Mouse (Mus musculus) testis, adult 2 months (tissue): ENCODE measurements at regions not wholly inside any gene's neighbourhood (a gene's known extent, or its start where the extent isn't known, plus 50 kb on each side); places are given as distances from the start of the nearest gene placed in this dataset.

Source experiments
- H3K27ac ChIP-seq: fragments of 200-500 bp; 2 replicates; pipeline ENCODE4 v1.5.1; 2012; ENCODE audit warnings: low read depth, low read length; ENCODE audit not compliant: control insufficient read depth, insufficient read depth
- H3K27me3 ChIP-seq: fragments of 200-500 bp; 2 replicates; pipeline ENCODE4 v1.6.1; 2012; ENCODE audit warnings: mild to moderate bottlenecking, low read length, moderate library complexity; ENCODE audit not compliant: control insufficient read depth, insufficient read depth
- H3K36me3 ChIP-seq: fragments of 200-500 bp; 2 replicates; pipeline ENCODE4 v1.6.1; 2012; ENCODE audit warnings: mild to moderate bottlenecking, low read length; ENCODE audit not compliant: control insufficient read depth, insufficient read depth
- H3K4me1 ChIP-seq: fragments of 200-500 bp; 2 replicates; pipeline ENCODE4 v1.6.1; 2012; ENCODE audit warnings: low read length; ENCODE audit not compliant: control insufficient read depth, insufficient read depth
- H3K4me3 ChIP-seq: fragments of 200-500 bp; 2 replicates; pipeline ENCODE4 v1.5.1; 2012; ENCODE audit warnings: low read depth, mild to moderate bottlenecking, low read length, moderate library complexity, mixed read lengths; ENCODE audit not compliant: control insufficient read depth
- CTCF ChIP-seq: fragments of 200-500 bp; IDR thresholded peaks from 2 replicates; pipeline ENCODE4 v1.5.1; 2012; ENCODE audit warnings: low read depth, mild to moderate bottlenecking, inconsistent platforms, low read length, moderate library complexity; ENCODE audit not compliant: control insufficient read depth, insufficient read depth, insufficient replicate concordance
- POLR2A ChIP-seq: fragments of 200-500 bp; IDR thresholded peaks from 2 replicates; pipeline ENCODE4 v1.6.1; 2012; ENCODE audit warnings: low read depth, mild to moderate bottlenecking, inconsistent platforms, low read length, moderate library complexity; ENCODE audit not compliant: control insufficient read depth

GRCm38 (mm10) chr3:52830101-52830500 lies 186.9 kb downstream of the Cog6 start:
- H3K27me3 ChIP-seq, result no peaks in the 10 kb centered on the region
- TF ChIP-seq CTCF (no peak), POLR2A (no peak)
- H3K27ac ChIP-seq, result no peak overlapping the region
- no peaks in the 10 kb centered on the region for H3K4me1 ChIP-seq
- no peak overlapping the region for H3K4me3 ChIP-seq
- no peaks in the 10 kb centered on the region for H3K36me3 ChIP-seq

GRCm38 (mm10) chr3:52829069-52829468 lies 188.0 kb downstream of the Cog6 start:
- no peaks in the 10 kb centered on the region for H3K27me3 ChIP-seq
- H3K4me1 ChIP-seq, result no peaks in the 10 kb centered on the region
- no peaks in the 10 kb centered on the region for H3K36me3 ChIP-seq
- no peak for TF ChIP-seq CTCF
- no peak overlapping the region for H3K27ac ChIP-seq
- no peak overlapping the region for H3K4me3 ChIP-seq

- H3K36me3 ChIP-seq, result no peaks in the 10 kb centered on the region
- TF ChIP-seq CTCF (no peak), POLR2A (no peak)
- no peak overlapping the region for H3K4me3 ChIP-seq
- H3K27me3 ChIP-seq, result no peaks in the 10 kb centered on the region
- no peaks in the 10 kb centered on the region for H3K4me1 ChIP-seq
- no peak overlapping the region for H3K27ac ChIP-seq
Measured at GRCm38 (mm10) chr3:52828473-52828872, 188.6 kb downstream of the Cog6 start.

GRCm38 (mm10) chr3:52822848-52823247 lies 194.2 kb downstream of the Cog6 start:
- Histone ChIP-seq H3K4me1 (no peaks in the 10 kb centered on the region), H3K4me3 (no peak overlapping the region), H3K36me3 (no peaks in the 10 kb centered on the region), H3K27me3 (no peaks in the 10 kb centered on the region), H3K27ac (no peak overlapping the region)
- TF ChIP-seq POLR2A (no peak), CTCF (no peak)

GRCm38 (mm10) chr3:52821450-52821849 lies 195.6 kb downstream of the Cog6 start:
- Histone ChIP-seq H3K36me3 (no peaks in the 10 kb centered on the region), H3K27ac (no peak overlapping the region), H3K27me3 (no peaks in the 10 kb centered on the region), H3K4me1 (no peaks in the 10 kb centered on the region), H3K4me3 (no peak overlapping the region)
- no peak for TF ChIP-seq CTCF
- TF ChIP-seq POLR2A, result no peak

- Histone ChIP-seq H3K36me3 (no peaks in the 10 kb centered on the region), H3K4me1 (no peaks in the 10 kb centered on the region), H3K27me3 (no peaks in the 10 kb centered on the region), H3K4me3 (no peak overlapping the region), H3K27ac (no peak overlapping the region)
- no peak for TF ChIP-seq POLR2A
- no peak for TF ChIP-seq CTCF
Measured at GRCm38 (mm10) chr3:52818401-52818800, 198.6 kb downstream of the Cog6 start.

- H3K27ac ChIP-seq, result no peak overlapping the region
- no peaks in the 10 kb centered on the region for H3K4me1 ChIP-seq
- H3K4me3 ChIP-seq, result no peak overlapping the region
- H3K27me3 ChIP-seq, result no peaks in the 10 kb centered on the region
- TF ChIP-seq POLR2A (no peak), CTCF (no peak)
- H3K36me3 ChIP-seq, result no peaks in the 10 kb centered on the region
Measured at GRCm38 (mm10) chr3:52817416-52817815, 199.6 kb downstream of the Cog6 start.

- no peaks in the 10 kb centered on the region for H3K4me1 ChIP-seq
Measured at GRCm38 (mm10) chr3:52815497-52815896, 201.5 kb downstream of the Cog6 start.

More at GRCm38 (mm10) chr3:52815497-52815896, 201.5 kb downstream of the Cog6 start:
- no peaks in the 10 kb centered on the region for H3K36me3 ChIP-seq
- H3K27me3 ChIP-seq, result no peaks in the 10 kb centered on the region
- TF ChIP-seq POLR2A (no peak), CTCF (no peak)
- no peak overlapping the region for H3K27ac ChIP-seq
- no peak overlapping the region for H3K4me3 ChIP-seq
